Mouse (Mus musculus): Measurements from ENCODE around the gene Bricd5.

GRCm38 (mm10) chr17:24442632-24443155 is 31.0 kb upstream of the Bricd5 start, which contains the start of gene Dnase1l2:
- TF ChIP-seq POLR2A (IDR thresholded peaks at IDR 0.05; ENCODE audit: low read depth, low read length) (no peak), CTCF (IDR thresholded peaks at IDR 0.05; ENCODE audit: extremely low read depth, insufficient read length, insufficient replicate concordance, low read depth, low read length) (no peak)

Measured in small intestine, adult 2 months (tissue).